Mouse (Mus musculus): ENCODE results near the gene Aldoart2. TPM values are rescaled to one million over a fixed set of nuclear protein-coding genes. Genes with fewer than 3 reads are reported as not detected.
A peak's percentile ranks its signal among the peaks of the same experiment; 100 is the strongest.
"Not testable (repeated sequence)": the region's sequence is repeated elsewhere in the genome, so short reads cannot be mapped to it uniquely, and the experiment has no call there.

Gene Aldoart2
- total RNA-seq, 2 experiments from 2014 or later: not detected

DNA sequence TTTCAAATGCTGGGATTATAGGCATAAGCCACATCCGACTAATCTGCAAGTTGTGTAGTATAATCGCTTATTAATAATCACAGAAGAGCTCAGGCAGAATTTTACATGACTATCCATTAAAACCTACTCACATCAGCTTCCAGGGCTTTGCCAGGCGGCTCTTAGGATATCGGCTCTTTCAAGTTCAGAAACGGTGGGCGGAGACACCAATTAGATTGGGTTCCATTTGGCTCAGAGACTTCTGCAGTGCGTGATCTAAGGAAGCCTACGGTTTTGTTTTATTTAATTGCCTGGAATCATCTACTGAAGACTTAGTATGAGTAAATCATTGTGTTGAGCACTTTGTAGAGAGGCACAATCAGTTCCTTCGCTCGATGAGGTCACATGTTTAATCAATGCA lies 6.6 kb downstream of the Aldoart2 start:
- ATAC-seq (replicated peaks; ENCODE audit: poor library complexity, severe bottlenecking): no peak

DNA sequence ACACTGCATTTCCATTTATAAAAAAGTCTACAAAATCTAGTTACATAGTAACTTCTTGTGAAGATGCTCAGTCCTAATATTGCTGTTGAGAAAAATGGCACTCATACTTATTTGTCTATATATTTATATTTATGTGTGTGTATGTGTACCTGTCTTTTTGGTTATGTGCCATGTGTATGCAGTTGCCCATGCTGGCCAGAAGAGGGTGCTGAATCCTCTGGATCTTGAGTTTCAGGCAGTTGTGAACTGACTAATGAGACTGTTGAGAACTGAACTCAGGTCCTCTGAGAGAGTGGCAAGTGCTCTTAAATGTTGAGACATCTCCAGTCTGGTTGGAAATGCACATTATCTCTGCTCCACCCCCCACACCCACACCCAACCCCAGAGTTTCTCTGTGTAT lies 8.1 kb downstream of the Aldoart2 start:
- no peak for ATAC-seq (replicated peaks; ENCODE audit: poor library complexity, severe bottlenecking)

DNA sequence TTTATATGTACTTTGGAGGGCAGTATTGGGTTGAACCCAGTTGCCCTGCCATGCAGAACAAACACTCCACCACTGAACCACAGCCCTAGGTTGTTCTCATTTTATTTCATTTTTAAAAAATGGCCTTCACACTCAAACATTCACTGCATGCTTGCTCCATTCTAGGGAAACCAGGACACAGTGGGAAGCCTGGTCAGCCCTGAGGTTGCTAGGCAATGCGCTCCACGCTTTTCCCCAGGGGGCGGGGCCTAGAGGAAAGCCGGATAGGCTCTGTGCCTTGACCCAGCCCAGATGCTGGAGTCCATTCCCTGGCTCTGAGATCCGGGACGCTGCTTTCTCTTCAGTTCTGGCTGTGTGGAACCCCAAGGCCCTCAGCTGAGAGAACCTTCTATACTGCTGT lies 8.8 kb downstream of the Aldoart2 start:
- ATAC-seq (replicated peaks; ENCODE audit: poor library complexity, severe bottlenecking): no peak

DNA sequence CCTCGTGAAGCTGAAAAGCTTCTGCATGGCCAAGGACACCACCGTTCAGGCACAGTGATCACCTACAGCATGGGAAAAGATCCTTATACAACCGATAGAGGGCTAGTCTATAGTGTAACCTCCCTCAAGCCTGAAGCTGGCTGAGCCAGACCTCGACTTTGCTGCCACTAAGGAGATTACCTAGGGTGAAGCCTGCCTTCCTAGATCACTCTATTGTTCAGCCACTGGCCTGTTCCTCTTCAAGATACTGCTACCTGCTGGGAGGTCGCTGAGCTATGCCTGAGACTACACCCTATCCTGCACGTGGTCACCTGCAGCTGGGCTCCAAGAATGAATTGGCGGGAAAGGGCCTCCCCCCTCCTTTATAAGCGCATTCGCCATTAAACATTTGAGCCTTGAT lies 21.9 kb downstream of the Aldoart2 start:
- not testable (repeated sequence) for ATAC-seq (replicated peaks; ENCODE audit: poor library complexity, severe bottlenecking)

DNA sequence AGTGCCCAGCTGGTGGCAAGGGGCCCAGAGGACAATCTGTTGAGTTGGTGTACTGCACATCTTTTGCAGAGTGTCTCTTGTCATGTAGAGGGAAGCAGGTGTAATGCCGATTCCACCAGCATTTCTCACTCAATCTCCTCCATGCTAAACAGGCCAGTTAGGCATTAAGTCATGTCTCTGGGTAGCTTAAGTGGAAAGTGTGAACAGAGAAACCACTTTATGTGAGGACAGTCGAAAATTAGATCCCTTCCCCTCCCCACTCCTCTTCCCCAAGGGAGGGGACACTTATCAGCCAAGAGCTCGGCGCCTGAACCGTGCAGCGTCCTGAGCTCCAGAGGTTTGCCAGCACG lies 33.5 kb downstream of the Aldoart2 start:
- no peak for ATAC-seq (replicated peaks; ENCODE audit: poor library complexity, severe bottlenecking)

DNA sequence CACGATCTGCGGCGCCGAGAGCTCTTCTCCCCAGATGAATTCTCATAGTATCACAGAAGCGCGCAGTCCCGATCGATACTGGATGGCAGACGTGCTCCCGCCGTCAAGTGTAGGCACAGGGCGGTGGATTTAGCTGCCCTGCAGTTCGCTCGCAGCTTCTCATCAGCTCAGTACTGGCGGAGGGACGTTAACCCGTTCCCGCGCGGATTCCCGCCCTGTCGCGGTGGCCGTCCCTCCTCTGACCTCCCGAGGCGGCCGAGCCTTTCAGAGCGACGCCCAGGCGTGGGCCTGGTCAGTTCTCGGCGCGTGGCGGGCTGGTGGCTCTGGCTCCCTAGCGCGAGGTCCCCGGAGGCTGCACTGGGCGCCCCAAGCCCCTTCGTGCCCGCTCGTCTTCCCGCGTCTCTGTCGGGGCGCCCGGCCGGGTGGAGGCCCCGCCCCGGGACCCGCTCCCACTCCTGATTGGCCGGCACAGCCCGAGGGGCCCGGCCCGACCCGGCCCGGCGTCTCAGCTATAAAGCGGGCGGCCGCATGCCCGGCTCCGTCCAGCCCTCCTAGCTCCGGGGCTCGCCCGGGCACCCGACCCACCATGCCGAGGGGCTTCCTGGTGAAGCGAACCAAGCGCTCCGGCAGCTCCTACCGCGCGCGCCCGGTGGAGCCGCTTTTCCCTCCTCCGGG lies 34.0 kb downstream of the Aldoart2 start, which contains the start of gene Insm2:
TSS of gene Insm2 (plus strand) at position 541 of the 675 bp plus-strand sequence.
- 0 out of 2 replicates have a peak, but pooled peaks have one; percentile 16 for ATAC-seq (replicated peaks; ENCODE audit: poor library complexity, severe bottlenecking)

DNA sequence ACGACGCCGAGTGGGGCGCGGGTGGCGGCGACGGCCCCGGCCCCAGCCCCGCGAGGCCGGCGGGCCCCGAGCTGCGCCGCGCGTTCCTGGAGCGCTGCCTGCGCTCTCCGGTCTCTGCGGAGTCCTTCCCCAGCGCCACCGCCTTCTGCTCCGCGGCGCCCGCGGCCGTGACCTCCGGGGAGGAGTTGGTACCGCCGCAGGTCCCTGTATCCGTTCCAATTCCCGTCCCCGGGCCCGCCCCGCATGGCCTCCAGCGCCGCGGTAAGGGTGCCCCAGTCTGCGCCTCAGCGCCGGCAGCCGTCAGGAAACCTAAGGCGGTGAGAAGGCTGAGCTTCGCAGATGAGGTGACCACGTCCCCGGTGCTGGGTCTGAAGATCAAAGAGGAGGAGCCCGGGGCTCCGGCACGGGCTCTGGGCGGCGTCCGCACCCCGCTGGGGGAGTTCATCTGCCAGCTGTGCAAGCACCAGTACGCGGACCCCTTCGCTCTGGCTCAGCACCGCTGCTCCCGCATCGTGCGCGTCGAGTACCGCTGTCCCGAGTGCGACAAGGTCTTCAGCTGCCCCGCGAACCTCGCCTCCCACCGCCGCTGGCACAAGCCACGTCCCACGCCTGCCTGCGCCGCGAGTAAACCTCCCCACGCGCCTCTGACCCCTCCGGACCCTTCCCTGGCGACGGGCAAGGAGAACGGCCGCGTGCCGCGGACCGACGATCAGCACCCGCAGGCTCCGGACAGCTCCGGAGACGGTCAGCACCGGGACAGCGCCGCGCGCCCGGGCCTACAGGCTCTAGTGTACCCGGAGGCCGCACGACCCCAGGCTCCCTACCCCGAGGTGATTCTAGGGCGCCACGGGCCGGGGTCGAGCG lies 34.8 kb downstream of the Aldoart2 start:
- peak; percentile 91 for ATAC-seq (replicated peaks; ENCODE audit: poor library complexity, severe bottlenecking)

DNA sequence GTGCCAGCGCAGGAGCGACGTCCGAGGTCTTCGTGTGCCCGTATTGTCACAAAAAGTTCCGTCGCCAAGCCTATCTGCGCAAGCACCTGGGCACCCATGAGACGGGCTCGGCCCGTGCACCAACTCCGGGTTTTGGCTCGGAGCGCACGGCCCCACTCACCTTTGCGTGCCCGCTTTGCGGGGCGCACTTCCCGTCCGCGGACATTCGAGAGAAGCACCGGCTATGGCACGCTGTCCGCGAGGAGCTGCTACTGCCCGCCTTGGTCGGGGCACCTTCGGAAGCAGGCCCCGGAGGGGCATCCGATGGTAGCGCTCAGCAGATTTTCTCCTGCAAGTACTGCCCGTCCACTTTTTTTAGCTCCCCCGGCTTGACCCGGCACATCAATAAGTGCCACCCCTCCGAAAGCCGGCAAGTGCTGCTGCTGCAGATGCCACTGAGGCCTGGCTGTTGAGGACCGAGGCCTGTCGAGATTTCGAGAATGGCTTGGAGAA lies 35.5 kb downstream of the Aldoart2 start:
- peak; percentile 23; the same call in 1 of the 2 replicates for ATAC-seq (replicated peaks; ENCODE audit: poor library complexity, severe bottlenecking)

DNA sequence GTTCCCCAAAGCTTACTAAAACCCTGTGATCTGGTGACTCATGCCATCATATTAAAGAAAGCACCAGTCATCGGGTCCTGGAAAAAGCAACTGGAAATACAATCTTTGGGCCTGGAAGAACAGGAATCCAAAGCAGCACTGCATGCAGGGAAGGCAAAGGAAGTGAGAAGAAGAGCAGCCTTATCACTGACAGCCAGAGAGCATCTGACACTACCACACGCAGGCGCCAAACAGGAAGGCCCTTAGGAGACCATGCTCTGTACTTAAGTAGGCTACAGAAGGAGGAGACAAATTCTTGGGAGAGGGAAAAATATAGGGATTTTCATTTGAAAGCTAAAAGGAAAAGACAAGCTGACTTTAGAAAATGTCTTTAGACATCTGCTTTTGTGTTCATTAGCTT lies 39.4 kb downstream of the Aldoart2 start:
- no peak for ATAC-seq (replicated peaks; ENCODE audit: poor library complexity, severe bottlenecking)

DNA sequence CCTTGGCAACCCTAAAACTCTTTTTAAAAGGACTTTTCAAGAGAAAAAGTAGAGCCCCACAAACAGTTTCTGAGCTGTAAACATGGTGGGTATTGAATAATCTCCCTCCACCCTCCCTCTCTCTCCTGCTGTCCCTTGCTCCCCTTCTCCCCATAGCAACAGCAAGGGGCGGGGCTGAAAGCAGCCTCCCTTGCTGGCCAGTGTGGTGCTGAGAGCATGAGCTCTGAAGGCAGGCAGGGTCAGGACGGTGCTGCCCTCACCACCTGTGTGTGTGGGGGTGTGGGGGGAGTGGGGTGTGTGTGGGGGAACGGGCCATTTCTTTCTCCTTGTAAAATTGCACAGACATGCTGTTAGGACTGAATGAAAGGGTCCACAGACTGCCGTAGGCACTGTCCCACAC lies 42.9 kb downstream of the Aldoart2 start:
- ATAC-seq (replicated peaks; ENCODE audit: poor library complexity, severe bottlenecking): no peak

DNA sequence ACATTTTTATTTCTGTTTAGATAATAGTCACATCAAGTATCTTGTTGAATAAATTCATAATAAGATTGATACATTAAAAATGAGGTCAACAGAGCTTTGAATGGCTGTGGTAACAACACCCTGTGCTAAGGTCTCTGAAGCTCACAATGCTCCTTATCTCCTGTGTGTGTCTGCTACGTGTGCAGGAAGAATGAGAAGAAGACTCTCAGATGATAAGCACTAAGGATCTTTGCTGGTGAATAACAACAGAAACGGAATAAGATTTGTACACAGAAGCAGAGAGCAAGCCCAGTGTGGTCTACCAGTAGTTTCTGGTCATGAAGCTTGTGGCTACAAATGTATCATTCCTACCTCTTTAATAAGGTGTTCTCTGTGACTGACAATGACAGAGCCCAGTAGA lies 45.8 kb downstream of the Aldoart2 start:
- ATAC-seq (replicated peaks; ENCODE audit: poor library complexity, severe bottlenecking): no peak

Other genes with a start within 250 kb of the Aldoart2 start
- gene Psma6, start 181.0 kb upstream of the Aldoart2 start, total RNA-seq (2014; fragmentation: Nextera tagmentation): 302 and 383 TPM in 2 replicates
- gene Psma6, start 181.0 kb upstream of the Aldoart2 start, total RNA-seq (2017): 365 and 381 TPM in 2 replicates
- gene Nfkbia, start 72.6 kb upstream of the Aldoart2 start, total RNA-seq (2014; fragmentation: Nextera tagmentation): 7.5 and 15.3 TPM in 2 replicates
- 65.5 and 75.3 TPM in 2 replicates for gene Nfkbia, start 72.6 kb upstream of the Aldoart2 start, total RNA-seq (2017)
- gene Insm2, start 34.2 kb downstream of the Aldoart2 start, total RNA-seq (2014; fragmentation: Nextera tagmentation): not detected in 2 replicates
- not detected in 2 replicates for gene Insm2, start 34.2 kb downstream of the Aldoart2 start, total RNA-seq (2017)